Mouse (Mus musculus): ENCODE measurements around the gene Nfib. TPM values are rescaled to one million over a fixed set of nuclear protein-coding genes. Genes with fewer than 3 reads are reported as not detected.

The Nfib gene
- polyA plus RNA-seq (2012; rRNA removed; ENCODE audit: low replicate concordance), result 21.8 and 34.9 TPM in 2 replicates

GRCm38 (mm10) chr4:82704841-82705794 is at the start of gene Nfib:
Gene Nfib, minus strand, starts transcription at chr4:82705750.

Other genes starting within 250 kb of the Nfib start
- 1.7 and 5.4 TPM in 2 replicates for gene Zdhhc21, start 154.2 kb upstream of the Nfib start, polyA plus RNA-seq (2012; rRNA removed; ENCODE audit: low replicate concordance)
- gene Cer1, start 179.4 kb upstream of the Nfib start, polyA plus RNA-seq (2012; rRNA removed; ENCODE audit: low replicate concordance), result not detected in 2 replicates